Mouse (Mus musculus) G1E (cell line): ENCODE data around the gene Pwwp2b.

Experiments
- CTCF ChIP-seq: IDR thresholded peaks from 2 replicates; pipeline ENCODE4 v1.5.1; 2012; ENCODE audit warnings: low read depth, low read length, inconsistent platforms, mixed read lengths
- GATA1 ChIP-seq: IDR thresholded peaks from 2 replicates; pipeline ENCODE4 v1.6.1; 2012; ENCODE audit warnings: borderline replicate concordance, low read length, inconsistent platforms, mixed read lengths
- GATA2 ChIP-seq: IDR thresholded peaks from 2 replicates; pipeline ENCODE4 v1.6.1; 2012; ENCODE audit warnings: low read depth, low read length, inconsistent platforms, borderline replicate concordance

DNA sequence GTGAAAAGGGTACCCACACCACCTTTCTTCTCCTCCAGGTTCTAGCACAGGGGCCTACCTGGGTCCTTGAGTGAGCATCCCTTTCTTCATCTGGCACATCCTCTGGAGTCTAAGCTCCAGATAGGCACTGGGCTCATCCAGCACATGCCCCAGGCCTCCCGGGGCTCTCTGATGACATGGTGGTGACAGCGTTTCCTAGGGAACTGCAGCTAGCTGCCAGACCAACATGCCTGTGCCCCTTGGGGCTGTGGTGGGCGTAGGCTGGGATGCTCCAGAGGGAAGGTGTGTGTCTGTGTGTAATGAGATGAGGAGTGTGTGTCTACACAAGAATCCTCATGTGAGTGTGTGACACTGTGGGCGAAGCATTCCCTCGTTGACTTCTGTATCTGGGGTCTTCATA is 31.3 kb downstream of the Pwwp2b start:
- TF ChIP-seq CTCF: no peak
- no peak for TF ChIP-seq GATA2
- TF ChIP-seq GATA1: no peak
